Mouse (Mus musculus): ENCODE data around the gene Eri3. TPM values are rescaled to one million over a fixed set of nuclear protein-coding genes. Genes with fewer than 3 reads are reported as not detected.

The Eri3 gene
- total RNA-seq, 1 experiment: 36.0 TPM

DNA sequence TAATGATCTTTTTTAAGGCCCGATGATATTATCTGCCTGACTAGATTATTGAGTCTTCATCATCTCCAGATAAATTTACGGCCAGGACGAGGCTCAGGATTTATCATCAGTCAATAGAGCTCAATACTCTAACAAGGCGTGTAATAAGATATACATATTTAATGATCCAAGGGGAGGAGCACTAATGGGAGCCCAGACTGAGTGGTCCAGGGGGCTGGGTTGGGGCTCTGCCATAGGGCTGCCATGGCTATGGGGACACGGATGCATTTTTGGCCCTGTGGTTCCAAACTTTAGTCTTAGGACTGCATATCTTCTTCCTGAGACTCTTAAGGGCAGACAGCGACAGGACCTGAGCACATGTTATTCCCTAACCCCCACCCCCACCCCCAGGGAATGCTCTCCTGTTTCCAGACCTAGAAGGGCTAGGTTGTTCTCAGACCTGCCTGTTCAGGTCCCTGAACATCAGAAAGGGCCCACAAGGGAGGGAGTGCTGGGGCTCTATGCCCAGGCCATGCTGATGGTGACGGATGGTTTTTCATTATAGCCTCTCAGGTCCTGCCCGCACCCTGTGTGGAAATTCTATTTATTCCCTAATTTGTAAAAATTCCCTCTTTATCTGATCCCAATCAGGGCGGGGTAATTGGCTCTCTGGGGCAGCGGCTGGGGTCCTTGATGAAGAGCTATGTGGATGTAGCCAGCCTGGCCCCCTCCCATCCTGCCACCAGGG, 114.4 kb downstream of the Eri3 start:
- Histone ChIP-seq H3K4me1 (ENCODE audit: control insufficient read depth in 2 of 2, insufficient read depth in 2 of 2, low read length in 2 of 2, poor library complexity in 1 of 2) (no peaks in the 10 kb centered on the region), H3K36me3 (ENCODE audit: control insufficient read depth, insufficient read depth, low read length, poor library complexity, severe bottlenecking) (peaks cover 4% of the 10 kb centered on the region; the same call in 1 of the 2 replicates), H3K9ac (ENCODE audit: insufficient read depth, low read depth, low read length, poor library complexity, severe bottlenecking) (no peak overlapping the region), H3K9me3 (ENCODE audit: control insufficient read depth, insufficient read depth, low read depth, low read length) (no peaks in the 10 kb centered on the region), H3K27ac (ENCODE audit: insufficient read depth, low read depth, low read length, poor library complexity, severe bottlenecking) (no peak overlapping the region), H3K4me3 (ENCODE audit: insufficient read depth in 1 of 2, low read depth in 1 of 2, low read length in 2 of 2, poor library complexity in 1 of 2, severe bottlenecking in 1 of 2) (no peak overlapping the region)
- in situ Hi-C loops (cut with MboI; ENCODE audit: low sequenced_read_pairs in 2 of 2, unreplicated experiment in 2 of 2): no loop called here
- TF ChIP-seq ZC3H11A (IDR thresholded peaks at IDR 0.05; ENCODE audit: borderline replicate concordance, low read depth, low read length): no peak
- no peak for TF ChIP-seq HCFC1 (IDR thresholded peaks at IDR 0.05; ENCODE audit: borderline replicate concordance, insufficient read depth, low read length)
- TF ChIP-seq ZNF384 (IDR thresholded peaks at IDR 0.05; ENCODE audit: low read depth, low read length): no peak
- TF ChIP-seq MAFK (IDR thresholded peaks at IDR 0.05; ENCODE audit: insufficient read depth, low read depth, low read length): no peak
- TF ChIP-seq CHD2 (IDR thresholded peaks at IDR 0.05; ENCODE audit: low read depth, low read length): no peak
- DNase-seq (ENCODE audit: low read depth, low spot score): no peak

DNA sequence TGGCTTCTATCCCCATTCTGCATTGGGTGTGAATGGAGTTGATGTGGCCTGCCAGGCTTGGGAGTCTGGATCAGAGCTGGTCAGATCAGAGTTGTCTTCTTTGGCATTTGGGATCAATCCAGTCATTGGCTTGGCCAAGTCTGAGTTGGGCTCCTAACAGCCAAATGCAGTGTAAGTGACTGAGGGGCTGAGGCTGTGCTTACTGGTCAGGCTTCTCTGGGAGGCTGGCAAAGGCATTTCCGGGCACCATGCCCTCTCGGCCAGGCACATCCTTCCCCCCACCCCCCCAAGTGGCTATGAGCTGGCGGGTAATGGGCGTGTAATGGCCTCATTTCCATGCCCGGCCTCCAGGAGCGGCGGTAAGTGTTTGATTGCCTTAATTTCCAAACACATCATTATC, 115.4 kb downstream of the Eri3 start:
- in situ Hi-C loops (cut with MboI; ENCODE audit: low sequenced_read_pairs in 2 of 2, unreplicated experiment in 2 of 2): no loop called here
- Histone ChIP-seq H3K36me3 (ENCODE audit: control insufficient read depth, insufficient read depth, low read length, poor library complexity, severe bottlenecking) (peaks cover 4% of the 10 kb centered on the region; the same call in 1 of the 2 replicates), H3K27ac (ENCODE audit: insufficient read depth, low read depth, low read length, poor library complexity, severe bottlenecking) (no peak overlapping the region), H3K4me1 (ENCODE audit: control insufficient read depth in 2 of 2, insufficient read depth in 2 of 2, low read length in 2 of 2, poor library complexity in 1 of 2) (no peaks in the 10 kb centered on the region), H3K9me3 (ENCODE audit: control insufficient read depth, insufficient read depth, low read depth, low read length) (no peaks in the 10 kb centered on the region), H3K9ac (ENCODE audit: insufficient read depth, low read depth, low read length, poor library complexity, severe bottlenecking) (no peak overlapping the region), H3K4me3 (ENCODE audit: insufficient read depth in 1 of 2, low read depth in 1 of 2, low read length in 2 of 2, poor library complexity in 1 of 2, severe bottlenecking in 1 of 2) (no peak overlapping the region)
- no peak for TF ChIP-seq CHD2 (IDR thresholded peaks at IDR 0.05; ENCODE audit: low read depth, low read length)
- no peak for TF ChIP-seq ZC3H11A (IDR thresholded peaks at IDR 0.05; ENCODE audit: borderline replicate concordance, low read depth, low read length)
- no peak for TF ChIP-seq ZNF384 (IDR thresholded peaks at IDR 0.05; ENCODE audit: low read depth, low read length)
- TF ChIP-seq MAFK (IDR thresholded peaks at IDR 0.05; ENCODE audit: insufficient read depth, low read depth, low read length): no peak
- TF ChIP-seq HCFC1 (IDR thresholded peaks at IDR 0.05; ENCODE audit: borderline replicate concordance, insufficient read depth, low read length): no peak
- no peak for DNase-seq (ENCODE audit: low read depth, low spot score)

DNA sequence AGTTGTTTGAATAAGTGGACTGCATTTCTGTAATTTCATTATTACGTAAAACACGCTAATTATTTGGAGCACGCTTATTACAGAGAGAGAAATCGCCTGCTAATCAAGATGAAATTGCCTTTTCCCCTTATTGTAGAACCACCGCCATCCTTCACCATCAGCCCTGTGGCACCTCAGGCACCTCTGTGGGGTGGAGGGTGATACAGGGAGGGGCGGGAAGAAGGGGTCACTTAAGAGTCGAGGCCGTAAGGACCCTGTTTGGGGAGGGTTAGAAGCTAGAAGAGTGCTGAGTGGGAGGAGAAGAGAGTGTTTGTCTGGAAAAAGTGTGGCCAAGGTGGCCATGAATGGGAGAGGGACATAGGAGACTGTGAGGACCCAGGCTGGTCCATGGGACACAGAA, 115.9 kb downstream of the Eri3 start:
- Histone ChIP-seq H3K36me3 (ENCODE audit: control insufficient read depth, insufficient read depth, low read length, poor library complexity, severe bottlenecking) (peaks cover 4% of the 10 kb centered on the region; the same call in 1 of the 2 replicates), H3K4me3 (ENCODE audit: insufficient read depth in 1 of 2, low read depth in 1 of 2, low read length in 2 of 2, poor library complexity in 1 of 2, severe bottlenecking in 1 of 2) (no peak overlapping the region), H3K9me3 (ENCODE audit: control insufficient read depth, insufficient read depth, low read depth, low read length) (no peaks in the 10 kb centered on the region), H3K4me1 (ENCODE audit: control insufficient read depth in 2 of 2, insufficient read depth in 2 of 2, low read length in 2 of 2, poor library complexity in 1 of 2) (no peaks in the 10 kb centered on the region), H3K9ac (ENCODE audit: insufficient read depth, low read depth, low read length, poor library complexity, severe bottlenecking) (no peak overlapping the region; the same call in 1 of the 2 replicates), H3K27ac (ENCODE audit: insufficient read depth, low read depth, low read length, poor library complexity, severe bottlenecking) (no peak overlapping the region)
- in situ Hi-C loops (cut with MboI; ENCODE audit: low sequenced_read_pairs in 2 of 2, unreplicated experiment in 2 of 2): no loop called here
- TF ChIP-seq ZNF384 (IDR thresholded peaks at IDR 0.05; ENCODE audit: low read depth, low read length) (no peak), CHD2 (IDR thresholded peaks at IDR 0.05; ENCODE audit: low read depth, low read length) (no peak), ZC3H11A (IDR thresholded peaks at IDR 0.05; ENCODE audit: borderline replicate concordance, low read depth, low read length) (no peak), MAFK (IDR thresholded peaks at IDR 0.05; ENCODE audit: insufficient read depth, low read depth, low read length) (no peak), HCFC1 (IDR thresholded peaks at IDR 0.05; ENCODE audit: borderline replicate concordance, insufficient read depth, low read length) (no peak)
- no peak for DNase-seq (ENCODE audit: low read depth, low spot score)

DNA sequence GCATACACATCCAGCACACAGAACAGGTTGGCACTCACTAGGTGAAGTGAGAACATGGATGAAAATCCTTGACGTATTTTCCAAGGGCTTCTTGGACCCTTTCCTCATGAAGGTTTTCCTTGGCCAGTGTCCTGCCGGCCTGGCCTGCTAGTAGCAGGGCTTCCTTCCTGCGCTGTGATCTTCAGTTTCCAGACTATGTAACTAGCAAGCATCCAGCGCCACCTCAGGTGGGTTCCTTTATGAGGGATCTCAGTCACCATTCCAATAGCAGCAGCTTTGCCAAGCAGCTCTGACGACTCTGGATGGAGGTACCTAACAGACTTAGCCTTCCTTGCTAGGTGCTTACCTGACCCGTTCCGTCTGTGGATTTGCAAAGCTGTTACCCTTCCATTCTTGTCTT, 119.7 kb downstream of the Eri3 start:
- in situ Hi-C loops (cut with MboI; ENCODE audit: low sequenced_read_pairs in 2 of 2, unreplicated experiment in 2 of 2): no loop called here
- Histone ChIP-seq H3K9ac (ENCODE audit: insufficient read depth, low read depth, low read length, poor library complexity, severe bottlenecking) (no peak overlapping the region), H3K4me1 (ENCODE audit: control insufficient read depth in 2 of 2, insufficient read depth in 2 of 2, low read length in 2 of 2, poor library complexity in 1 of 2) (peaks cover 0 to 3% of the 10 kb centered on the region in 2 experiments; a peak in 1 of 4 replicates), H3K27ac (ENCODE audit: insufficient read depth, low read depth, low read length, poor library complexity, severe bottlenecking) (no peak overlapping the region), H3K9me3 (ENCODE audit: control insufficient read depth, insufficient read depth, low read depth, low read length) (no peaks in the 10 kb centered on the region), H3K4me3 (ENCODE audit: insufficient read depth in 1 of 2, low read depth in 1 of 2, low read length in 2 of 2, poor library complexity in 1 of 2, severe bottlenecking in 1 of 2) (no peak overlapping the region), H3K36me3 (ENCODE audit: control insufficient read depth, insufficient read depth, low read length, poor library complexity, severe bottlenecking) (peaks cover 18% of the 10 kb centered on the region)
- TF ChIP-seq ZC3H11A (IDR thresholded peaks at IDR 0.05; ENCODE audit: borderline replicate concordance, low read depth, low read length) (no peak), ZNF384 (IDR thresholded peaks at IDR 0.05; ENCODE audit: low read depth, low read length) (no peak), CHD2 (IDR thresholded peaks at IDR 0.05; ENCODE audit: low read depth, low read length) (no peak), HCFC1 (IDR thresholded peaks at IDR 0.05; ENCODE audit: borderline replicate concordance, insufficient read depth, low read length) (no peak), MAFK (IDR thresholded peaks at IDR 0.05; ENCODE audit: insufficient read depth, low read depth, low read length) (no peak)
- no peak for DNase-seq (ENCODE audit: low read depth, low spot score)

Data from ES-E14 (cell line).